Mouse (Mus musculus) myocyte (in vitro differentiated cells): ENCODE measurements around the gene Gm9747.

ENCODE experiments used
- POLR2A ChIP-seq: IDR thresholded peaks from one replicate; pipeline ENCODE4 v1.6.1; 2011; ENCODE audit warnings: low read depth, mild to moderate bottlenecking, control low read depth, moderate library complexity; ENCODE audit not compliant: insufficient read length
- POLR2AphosphoS2 ChIP-seq: IDR thresholded peaks from one replicate; pipeline ENCODE4 v1.6.1; 2011; ENCODE audit warnings: low read depth, control low read depth; ENCODE audit not compliant: insufficient read length
- SRF ChIP-seq: IDR thresholded peaks from one replicate; pipeline ENCODE4 v1.6.1; 2011; ENCODE audit warnings: low read depth; ENCODE audit not compliant: control insufficient read depth, insufficient read length

GRCm38 (mm10) chr1:82220673-82221396 is 12.1 kb upstream of the Gm9747 start:
- TF ChIP-seq POLR2A, result no peak
- TF ChIP-seq SRF, result no peak
- TF ChIP-seq POLR2AphosphoS2, result no peak
